Mouse (Mus musculus): ENCODE results near the gene Zdhhc25. TPM values are rescaled to one million over a fixed set of nuclear protein-coding genes. Genes with fewer than 3 reads are reported as not detected.

The Zdhhc25 gene
- total RNA-seq, 2 experiments from 2014 or later, result not detected

GRCm38 (mm10) chr15:88628801-88629356 lies 28.8 kb downstream of the Zdhhc25 start:
- DNase-seq, result no peak

- DNase-seq, result no peak
Measured at GRCm38 (mm10) chr15:88635205-88635604, 35.1 kb downstream of the Zdhhc25 start.

GRCm38 (mm10) chr15:88651019-88651418 lies 50.9 kb downstream of the Zdhhc25 start:
- peak; percentile 76 to 77 for DNase-seq

Other genes starting within 250 kb of the Zdhhc25 start
- gene Brd1, start 133.9 kb downstream of the Zdhhc25 start, total RNA-seq (2021), result 10 to 100 TPM; 54.7 to 56.2 TPM
- gene Zbed4, start 151.4 kb downstream of the Zdhhc25 start, total RNA-seq (2021), result 10 to 100 TPM; 10.2 to 10.7 TPM
- gene Alg12, start 219.0 kb downstream of the Zdhhc25 start, total RNA-seq (2021), result 10 to 100 TPM; 13.0 to 16.3 TPM
- 10 to 100 TPM; 29.3 to 41.6 TPM for gene Creld2, start 219.3 kb downstream of the Zdhhc25 start, total RNA-seq (2021)